Mouse (Mus musculus): ENCODE measurements around the gene Eif2ak4.
A peak's percentile ranks its signal among the peaks of the same experiment; 100 is the strongest.

Eif2ak4 gene

DNA sequence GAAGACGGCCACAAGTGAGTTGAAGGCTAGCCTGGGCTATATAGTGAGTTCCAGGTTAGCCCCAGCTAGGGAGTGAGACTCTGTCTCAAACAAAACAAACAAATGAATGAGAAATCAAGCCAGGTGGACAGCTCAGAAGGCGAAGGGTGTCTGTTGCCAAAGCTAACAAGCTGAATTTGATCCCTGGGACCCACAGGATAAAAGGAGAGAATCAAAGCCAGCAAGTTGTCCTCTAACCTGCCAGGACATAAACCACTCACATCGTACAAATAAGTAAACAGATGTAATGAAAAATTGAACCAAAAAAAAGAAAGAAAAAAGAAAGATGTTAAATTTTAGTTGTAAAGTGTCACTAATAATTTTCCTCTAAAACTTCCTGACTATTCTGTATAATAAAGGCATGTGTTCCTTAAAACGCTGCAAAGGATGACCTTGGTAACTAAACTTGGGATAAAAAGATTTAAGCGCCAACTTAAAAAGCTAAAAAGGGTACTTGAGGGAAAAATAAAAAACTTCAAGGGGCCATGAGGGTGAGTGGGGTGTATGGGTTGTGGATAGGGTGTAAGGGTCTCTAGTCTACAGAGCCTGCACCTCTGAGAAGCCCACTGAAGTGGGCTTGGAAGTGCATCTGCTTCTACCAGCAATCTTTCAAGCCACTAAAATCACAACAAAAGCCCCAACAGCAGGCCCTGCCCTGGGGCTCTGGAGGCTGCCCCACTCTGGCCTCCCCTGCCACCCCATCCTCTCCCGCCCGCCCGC lies 121.4 kb downstream of the Eif2ak4 start:
- no peak for DNase-seq (ENCODE audit: low read depth)

DNA sequence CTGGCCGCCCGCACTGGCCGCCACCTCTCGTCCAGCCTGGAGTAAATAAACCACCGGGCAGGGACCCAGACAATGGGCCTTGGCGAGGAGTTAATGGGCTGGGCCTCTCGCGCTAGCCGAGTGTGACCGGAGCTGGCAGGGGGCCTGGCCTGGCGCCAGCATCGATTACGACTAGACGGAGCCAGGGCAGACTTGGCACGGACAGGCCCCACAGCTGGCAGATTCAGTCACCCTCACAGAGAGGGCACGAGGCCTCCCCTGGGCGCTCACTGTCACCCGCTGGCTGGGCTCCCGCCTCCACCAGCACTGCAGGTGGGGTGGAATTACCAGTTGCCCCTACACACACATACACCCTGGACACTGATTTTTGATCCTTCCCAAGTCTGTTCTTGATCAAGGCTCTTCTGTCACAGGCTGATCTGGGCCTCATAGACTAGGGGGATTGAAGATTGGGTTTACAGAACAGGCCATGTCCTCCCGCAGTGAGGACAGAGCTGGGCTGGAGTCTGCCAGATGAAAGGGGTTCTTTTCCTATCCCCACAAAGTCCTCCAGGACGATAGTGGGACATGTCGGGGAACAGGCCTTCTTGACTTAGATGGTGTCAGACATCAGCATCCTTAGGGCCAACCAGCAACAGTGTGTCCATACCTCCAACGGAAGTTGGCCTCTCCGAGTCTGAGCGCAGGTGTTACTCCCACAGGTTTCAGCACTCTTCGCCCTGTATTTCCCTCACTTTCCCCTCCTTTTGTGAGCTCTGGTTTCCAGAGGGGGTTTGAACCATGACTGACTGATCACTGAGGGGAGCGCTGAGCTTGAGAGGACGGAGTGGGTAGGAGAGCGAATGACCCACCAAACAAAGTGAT lies 122.3 kb downstream of the Eif2ak4 start:
- DNase-seq (ENCODE audit: low read depth), result no peak

DNA sequence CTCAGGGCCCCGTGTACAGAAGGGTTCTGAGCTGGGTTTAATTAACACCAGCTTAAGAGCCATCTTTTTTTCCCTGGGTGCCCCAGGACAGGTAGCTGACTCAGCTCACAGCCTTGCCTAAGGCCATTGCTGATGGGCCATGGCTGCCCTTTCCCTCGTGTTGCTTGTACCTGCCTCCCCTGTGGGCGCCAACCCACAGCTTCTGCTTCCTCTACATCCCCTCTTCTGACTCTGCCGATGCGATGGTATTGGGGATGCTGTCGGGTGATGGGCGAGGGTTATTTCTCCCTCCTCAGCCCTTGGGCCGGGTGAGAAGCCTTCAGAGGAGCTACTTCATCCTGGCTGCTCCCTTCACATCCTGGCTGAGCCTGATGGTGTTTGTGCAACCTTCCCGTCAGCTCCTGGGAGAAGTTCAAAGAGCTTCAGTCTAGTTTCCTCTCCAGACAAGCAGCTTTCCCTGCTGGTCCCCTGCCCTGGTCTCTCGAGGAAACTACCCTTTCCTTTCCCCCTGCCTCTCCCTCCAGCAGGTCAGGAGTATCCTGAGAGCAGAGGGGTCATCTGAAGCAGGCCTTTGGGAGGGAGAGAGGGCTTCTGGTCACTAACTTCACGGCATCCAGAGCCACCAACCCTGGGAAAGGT lies 123.5 kb downstream of the Eif2ak4 start:
- DNase-seq (ENCODE audit: low read depth), result no peak

DNA sequence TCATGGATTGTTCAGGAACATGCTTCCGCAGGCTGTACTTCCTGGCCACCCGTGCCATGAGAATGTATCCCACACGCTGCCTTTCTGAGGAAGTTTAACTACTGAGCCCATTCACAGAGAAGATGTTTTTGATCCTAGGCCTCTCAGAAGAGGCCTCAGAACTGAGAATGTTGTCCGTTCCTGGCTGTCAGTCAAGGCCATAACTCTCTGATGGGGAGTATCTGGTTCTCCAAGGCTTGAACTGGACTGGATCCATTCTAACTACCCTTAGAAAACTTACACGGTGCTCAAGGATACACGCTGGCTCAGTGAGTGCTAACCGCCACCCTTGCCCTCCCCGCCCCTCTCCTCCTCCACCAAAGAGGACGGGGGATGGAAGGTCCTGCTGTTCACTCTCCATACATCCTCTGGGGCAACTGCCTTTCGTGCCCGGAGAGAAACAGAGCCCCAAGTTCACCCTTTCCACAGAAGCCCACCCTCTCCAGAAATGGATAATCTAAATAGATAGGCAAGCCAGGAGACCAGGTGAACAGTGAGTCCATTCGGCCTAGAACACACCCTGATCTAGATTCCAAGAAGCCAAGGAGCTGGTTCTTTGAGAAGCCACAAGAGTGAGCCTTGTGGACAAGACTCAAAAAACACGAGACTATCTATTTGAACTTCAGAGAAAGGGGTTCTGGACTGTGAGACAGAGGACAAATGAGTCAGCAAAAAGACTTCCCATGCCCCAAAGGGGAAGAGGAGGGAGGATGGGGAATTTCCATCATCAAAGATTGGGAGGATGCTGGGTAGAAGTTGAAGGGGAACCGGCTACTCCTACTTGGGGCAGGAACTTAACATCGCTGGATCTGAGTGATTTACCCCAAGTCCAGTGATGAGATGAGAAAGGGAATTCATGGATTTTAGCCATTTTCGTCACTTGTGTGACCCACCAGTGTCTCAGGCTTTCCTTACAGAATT lies 124.3 kb downstream of the Eif2ak4 start:
- DNase-seq (ENCODE audit: low read depth), result no peak

DNA sequence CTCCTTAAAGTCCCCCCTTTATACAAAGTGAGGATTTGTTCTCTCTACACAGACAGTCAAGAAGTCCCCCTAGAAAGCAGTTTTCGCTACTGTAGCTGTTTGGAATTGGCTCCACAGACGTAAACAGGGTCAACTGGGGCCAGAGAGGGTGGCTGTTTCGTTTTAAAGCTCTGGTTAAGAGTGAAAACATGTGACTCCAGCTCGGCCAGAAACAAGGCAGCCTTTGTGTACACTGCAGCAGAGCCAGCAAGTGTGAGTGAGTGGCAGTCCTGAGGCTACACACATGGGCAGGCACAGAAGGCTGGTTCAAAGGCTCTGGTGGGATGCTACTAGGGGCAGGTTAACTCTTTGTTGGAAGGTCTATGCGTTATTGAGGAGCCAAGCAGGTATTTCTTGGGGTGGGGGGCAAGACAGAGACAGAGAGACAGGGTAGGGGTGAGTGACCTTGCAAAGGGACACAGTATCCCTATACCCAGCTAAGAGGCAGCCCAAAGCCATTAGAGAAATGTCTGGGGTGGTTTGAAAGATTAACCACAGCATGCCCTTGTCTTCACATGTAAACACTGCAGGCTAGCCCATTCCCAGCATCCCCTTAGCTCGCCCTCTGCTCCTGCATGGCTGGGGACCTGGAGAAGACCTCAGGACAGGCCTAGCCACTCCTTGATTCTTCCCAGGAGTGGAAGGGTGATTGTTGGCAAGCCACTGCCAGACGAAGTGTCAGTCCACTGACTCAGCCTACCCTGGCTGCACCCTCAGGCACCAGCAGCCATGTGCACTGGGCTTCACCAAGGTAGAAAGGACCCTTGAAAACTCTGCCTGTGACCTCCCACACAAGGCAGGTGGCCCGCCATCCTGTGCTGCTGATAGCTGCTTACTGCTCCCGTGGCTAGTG lies 131.9 kb downstream of the Eif2ak4 start:
- DNase-seq (ENCODE audit: low read depth), result no peak

DNA sequence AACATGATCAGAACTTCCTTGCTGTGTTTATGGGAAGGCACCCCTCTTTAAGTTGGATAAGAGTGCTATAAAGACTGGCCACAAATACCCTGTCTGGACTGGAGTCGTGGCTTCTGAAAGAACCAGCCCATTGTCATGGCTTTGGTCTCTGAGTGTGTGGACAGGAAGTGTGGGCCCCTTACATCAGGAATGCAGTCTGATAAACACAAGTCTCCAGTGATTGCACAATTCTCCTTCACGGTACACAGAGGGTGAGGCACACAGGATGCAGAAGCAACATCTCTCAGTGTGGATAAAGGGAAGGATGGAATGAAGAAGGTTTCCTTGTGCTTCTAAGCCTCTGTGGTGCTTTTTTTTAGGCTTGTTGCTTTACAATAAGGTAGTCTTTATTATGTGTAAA lies 133.8 kb downstream of the Eif2ak4 start:
- DNase-seq (ENCODE audit: low read depth), result peak; percentile 85

DNA sequence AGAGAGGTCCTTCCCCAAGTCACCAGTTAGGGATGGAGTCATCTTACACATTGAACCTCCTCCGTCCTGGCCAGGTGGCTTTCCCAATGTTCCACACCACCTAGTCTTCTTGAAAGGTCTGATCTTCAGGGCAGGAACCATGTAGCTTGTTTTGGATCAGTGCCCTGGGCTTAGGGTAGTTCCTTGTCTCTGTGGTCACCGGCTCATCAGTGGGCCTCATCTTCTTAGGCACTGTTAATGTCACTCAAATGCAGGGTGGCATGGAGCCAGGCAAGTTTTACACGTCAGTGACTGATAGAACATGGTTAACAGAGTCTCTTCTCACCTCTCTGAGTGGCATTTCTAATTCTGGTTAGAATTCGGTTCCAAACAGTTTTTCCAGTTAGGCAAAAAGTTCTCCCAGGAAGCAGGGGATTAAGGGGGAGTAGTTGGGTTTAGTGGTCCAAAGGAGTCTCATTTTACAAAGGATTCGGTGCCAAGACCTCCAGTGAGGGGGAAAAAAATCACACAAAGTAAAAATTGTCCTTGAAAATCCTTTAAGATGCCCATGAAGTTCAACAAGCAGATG lies 134.8 kb downstream of the Eif2ak4 start:
- DNase-seq (ENCODE audit: low read depth), result peak; percentile 70

DNA sequence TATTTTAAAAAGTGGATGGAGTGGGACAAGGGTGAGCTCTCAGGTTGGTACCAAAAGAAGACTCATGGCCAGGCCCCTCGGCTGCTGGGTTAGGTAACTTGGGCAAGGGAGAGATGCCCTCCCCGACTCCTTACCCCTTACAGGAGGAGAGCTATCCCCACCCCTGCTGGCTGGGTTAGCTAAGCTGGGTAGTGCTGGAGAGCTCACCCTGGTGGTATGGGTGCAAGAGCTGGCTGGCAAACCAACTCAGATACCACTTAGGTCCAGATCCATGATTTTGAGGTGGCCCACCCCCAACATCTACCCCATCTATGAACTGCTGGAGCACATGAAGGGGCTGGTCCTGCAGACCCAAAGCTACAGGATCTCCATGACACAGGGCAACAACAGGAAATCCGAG lies 136.4 kb downstream of the Eif2ak4 start:
- DNase-seq (ENCODE audit: low read depth), result no peak
